Mouse (Mus musculus) heart, adult 8-10 months (tissue): ENCODE data around the gene Fbxo8. TPM values are rescaled to one million over a fixed set of nuclear protein-coding genes. Genes with fewer than 3 reads are reported as not detected.

Experiments
- DNase-seq: peaks from one replicate; pipeline ENCODE4 v3.0.0; 2022; ENCODE audit warnings: low spot score
- microRNA-seq: library from miRNA; unstranded; fragments of <30 nt; microRNA quantifications from one replicate; pipeline ENCODE4 v1.2.0, GENCODE M21; 2022
- total RNA-seq, 4 experiments: library from RNA; stranded (reverse); gene quantifications; 2 replicates each; pipeline ENCODE4 v1.2.4; 2022

Fbxo8 gene
- total RNA-seq, 4 experiments from 2014 or later, result 52.0 to 63.1 (median 59.0) TPM

GRCm38 (mm10) chr8:56611736-56612135, 60.8 kb downstream of the Fbxo8 start:
- DNase-seq, result no peak

GRCm38 (mm10) chr8:56614235-56614634, 63.3 kb downstream of the Fbxo8 start:
- no peak for DNase-seq

GRCm38 (mm10) chr8:56615005-56615404, 64.1 kb downstream of the Fbxo8 start:
- DNase-seq, result peak; percentile 57

GRCm38 (mm10) chr8:56616260-56616659, 65.4 kb downstream of the Fbxo8 start:
- DNase-seq, result no peak

GRCm38 (mm10) chr8:56617271-56617670, 66.4 kb downstream of the Fbxo8 start:
- no peak for DNase-seq

GRCm38 (mm10) chr8:56619056-56619455, 68.2 kb downstream of the Fbxo8 start:
- no peak for DNase-seq

- DNase-seq, result no peak
These were observed 68.7 kb downstream of the Fbxo8 start for GRCm38 (mm10) chr8:56619571-56619970.

- no peak for DNase-seq
These were observed 69.8 kb downstream of the Fbxo8 start for GRCm38 (mm10) chr8:56620691-56621090.

GRCm38 (mm10) chr8:56621093-56621492, 70.2 kb downstream of the Fbxo8 start:
- DNase-seq, result no peak

- DNase-seq, result no peak
These were observed 71.7 kb downstream of the Fbxo8 start for GRCm38 (mm10) chr8:56622470-56623024.

- DNase-seq, result no peak
These were observed 72.5 kb downstream of the Fbxo8 start for GRCm38 (mm10) chr8:56623346-56623745.

- no peak for DNase-seq
These were observed 78.3 kb downstream of the Fbxo8 start for GRCm38 (mm10) chr8:56629160-56629559.

GRCm38 (mm10) chr8:56639277-56639676, 88.4 kb downstream of the Fbxo8 start:
- no peak for DNase-seq

Small RNA genes within 50 kb of the gene (microRNA-seq; reads per million reads assigned to microRNA genes)
- gene Gm25992, result not detected

Other genes starting within 250 kb of the Fbxo8 start
- gene Cep44, start within 50 bp of the Fbxo8 start, total RNA-seq, result 10 to 100 TPM; 10.8 to 13.4 (median 11.8) TPM